Mouse (Mus musculus): ENCODE results near the gene Mcf2l. TPM values are rescaled to one million over a fixed set of nuclear protein-coding genes. Genes with fewer than 3 reads are reported as not detected.

Gene Mcf2l
- polyA plus RNA-seq, 1 experiment: 2.2 TPM

GRCm38 (mm10) chr8:12889046-12889598 lies 15.5 kb downstream of the Mcf2l start:
- Histone ChIP-seq H3K27ac (ENCODE audit: insufficient read depth, low read depth, low read length) (no peak overlapping the region), H3K4me1 (ENCODE audit: control insufficient read depth, insufficient read depth, low read length) (no peaks in the 10 kb centered on the region), H3K4me3 (ENCODE audit: insufficient read depth, low read length) (no peak overlapping the region)
- no peak for TF ChIP-seq POLR2A (IDR thresholded peaks at IDR 0.05; ENCODE audit: borderline replicate concordance, low read depth, low read length)
- no peak for TF ChIP-seq CTCF (IDR thresholded peaks at IDR 0.05; ENCODE audit: low read depth, low read length)

DNA sequence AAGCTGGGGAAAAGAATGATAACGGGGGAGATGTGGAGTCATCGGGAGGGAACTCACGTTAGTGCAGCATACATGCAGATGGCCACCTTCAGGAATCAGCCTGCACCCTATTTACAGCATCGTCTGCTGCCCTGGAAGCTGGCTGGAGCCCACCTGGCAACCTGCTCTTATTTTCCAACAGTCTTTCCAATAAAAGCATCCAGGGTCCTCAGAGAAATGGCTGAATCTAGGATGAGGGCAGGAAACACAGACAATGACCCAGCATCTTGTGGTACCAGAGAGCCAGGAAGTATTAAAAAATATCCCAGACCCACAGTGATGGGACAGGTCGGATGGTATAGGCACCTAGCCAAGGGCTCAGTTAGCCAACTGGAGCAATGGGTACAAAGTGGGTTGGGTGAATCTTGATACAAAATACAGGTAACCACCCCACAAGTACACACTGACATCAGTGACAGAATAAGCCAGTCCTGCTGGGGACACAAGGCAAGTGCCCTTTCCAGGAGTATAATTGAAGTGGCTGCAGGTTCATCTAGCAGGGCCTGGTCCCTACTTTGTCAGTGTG lies 19.4 kb downstream of the Mcf2l start:
- H3K27ac ChIP-seq (ENCODE audit: insufficient read depth, low read depth, low read length): no peak overlapping the region
- TF ChIP-seq CTCF (IDR thresholded peaks at IDR 0.05; ENCODE audit: low read depth, low read length): no peak
- TF ChIP-seq POLR2A (IDR thresholded peaks at IDR 0.05; ENCODE audit: borderline replicate concordance, low read depth, low read length): no peak
- H3K4me3 ChIP-seq (ENCODE audit: insufficient read depth, low read length): no peak overlapping the region
- H3K4me1 ChIP-seq (ENCODE audit: control insufficient read depth, insufficient read depth, low read length): no peaks in the 10 kb centered on the region

DNA sequence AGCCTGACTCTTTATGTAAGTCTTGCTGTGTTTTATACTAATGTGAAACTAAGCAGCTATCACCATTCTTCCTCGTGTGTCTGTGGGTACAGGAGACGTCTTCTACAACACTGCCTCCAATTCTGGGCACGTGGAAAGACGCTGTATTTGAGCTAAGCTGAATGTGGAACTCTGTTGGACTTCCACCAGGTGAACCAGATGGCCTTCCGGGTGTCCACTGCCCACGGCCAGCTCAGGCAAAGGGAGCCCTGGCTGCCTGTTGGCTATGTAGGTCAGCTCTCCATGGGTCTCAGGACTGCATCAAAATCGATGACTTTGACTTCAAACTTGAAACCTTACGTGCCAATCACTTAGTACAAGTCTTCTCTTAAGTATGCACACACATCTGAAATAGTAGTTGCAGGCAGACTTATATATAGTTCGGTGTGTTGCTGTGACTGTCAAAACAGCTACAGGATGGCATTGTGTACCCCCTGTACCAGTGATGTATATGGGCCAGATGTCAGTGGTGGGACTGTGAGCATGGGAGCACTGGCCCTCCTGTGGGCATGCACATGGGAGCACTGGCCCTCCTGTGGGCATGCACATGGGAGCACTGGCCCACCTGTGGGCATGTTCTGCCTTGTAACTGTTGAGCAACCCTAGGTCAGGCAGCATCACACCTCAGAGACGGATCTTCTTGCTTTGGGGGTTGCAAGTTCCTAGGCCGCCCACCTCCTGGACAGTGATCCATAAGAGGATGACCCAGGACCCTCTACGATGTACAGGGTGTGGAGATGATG lies 20.4 kb downstream of the Mcf2l start:
- H3K4me3 ChIP-seq (ENCODE audit: insufficient read depth, low read length): no peak overlapping the region
- H3K27ac ChIP-seq (ENCODE audit: insufficient read depth, low read depth, low read length): no peak overlapping the region
- TF ChIP-seq CTCF (IDR thresholded peaks at IDR 0.05; ENCODE audit: low read depth, low read length) (no peak), POLR2A (IDR thresholded peaks at IDR 0.05; ENCODE audit: borderline replicate concordance, low read depth, low read length) (no peak)
- no peaks in the 10 kb centered on the region for H3K4me1 ChIP-seq (ENCODE audit: control insufficient read depth, insufficient read depth, low read length)

GRCm38 (mm10) chr8:12894783-12895534 lies 21.4 kb downstream of the Mcf2l start:
- no peak overlapping the region for H3K27ac ChIP-seq (ENCODE audit: insufficient read depth, low read depth, low read length)
- H3K4me1 ChIP-seq (ENCODE audit: control insufficient read depth, insufficient read depth, low read length): no peaks in the 10 kb centered on the region
- TF ChIP-seq CTCF (IDR thresholded peaks at IDR 0.05; ENCODE audit: low read depth, low read length) (no peak), POLR2A (IDR thresholded peaks at IDR 0.05; ENCODE audit: borderline replicate concordance, low read depth, low read length) (no peak)
- H3K4me3 ChIP-seq (ENCODE audit: insufficient read depth, low read length): no peak overlapping the region

DNA sequence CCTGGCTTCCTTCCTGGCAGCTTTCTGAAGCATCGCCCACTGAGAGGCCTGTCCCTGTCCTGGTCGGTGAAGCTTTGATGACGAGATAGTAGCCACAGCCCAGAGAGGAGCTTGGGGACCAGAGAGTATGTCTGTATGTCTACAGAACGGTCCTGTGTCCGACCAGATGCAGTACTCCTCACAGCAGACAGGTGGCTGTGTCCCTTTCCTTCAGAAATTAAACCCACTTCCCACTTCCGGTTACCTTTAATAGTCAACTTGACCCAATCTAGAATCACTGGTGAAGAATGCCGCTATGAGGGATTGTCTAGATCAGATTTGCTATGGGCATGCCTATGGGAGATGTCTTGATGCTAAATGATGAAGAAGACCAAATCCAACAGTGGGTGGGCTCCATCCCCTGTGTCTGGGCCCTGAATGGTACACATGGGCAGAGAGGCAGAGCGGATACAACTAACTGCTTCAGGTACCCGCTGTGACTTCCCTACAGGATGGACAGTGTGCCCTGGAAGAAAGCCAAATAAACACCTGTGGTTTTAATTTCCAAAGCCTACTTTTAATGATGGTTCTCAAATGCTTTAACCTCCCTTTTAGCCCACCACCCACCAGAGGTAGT lies 22.0 kb downstream of the Mcf2l start:
- TF ChIP-seq POLR2A (IDR thresholded peaks at IDR 0.05; ENCODE audit: borderline replicate concordance, low read depth, low read length) (no peak), CTCF (IDR thresholded peaks at IDR 0.05; ENCODE audit: low read depth, low read length) (no peak)
- H3K4me3 ChIP-seq (ENCODE audit: insufficient read depth, low read length): no peak overlapping the region
- no peaks in the 10 kb centered on the region for H3K4me1 ChIP-seq (ENCODE audit: control insufficient read depth, insufficient read depth, low read length)
- H3K27ac ChIP-seq (ENCODE audit: insufficient read depth, low read depth, low read length): no peak overlapping the region

- H3K27ac ChIP-seq (ENCODE audit: insufficient read depth, low read depth, low read length): no peak overlapping the region
- no peak overlapping the region for H3K4me3 ChIP-seq (ENCODE audit: insufficient read depth, low read length)
- no peaks in the 10 kb centered on the region for H3K4me1 ChIP-seq (ENCODE audit: control insufficient read depth, insufficient read depth, low read length)
- TF ChIP-seq CTCF (IDR thresholded peaks at IDR 0.05; ENCODE audit: low read depth, low read length) (peak; percentile 81), POLR2A (IDR thresholded peaks at IDR 0.05; ENCODE audit: borderline replicate concordance, low read depth, low read length) (no peak)
Observed at GRCm38 (mm10) chr8:12896494-12897373, 23.1 kb downstream of the Mcf2l start.

GRCm38 (mm10) chr8:12897815-12898214 lies 24.2 kb downstream of the Mcf2l start:
- H3K4me3 ChIP-seq (ENCODE audit: insufficient read depth, low read length): no peak overlapping the region
- H3K4me1 ChIP-seq (ENCODE audit: control insufficient read depth, insufficient read depth, low read length): no peaks in the 10 kb centered on the region
- no peak for TF ChIP-seq CTCF (IDR thresholded peaks at IDR 0.05; ENCODE audit: low read depth, low read length)
- TF ChIP-seq POLR2A (IDR thresholded peaks at IDR 0.05; ENCODE audit: borderline replicate concordance, low read depth, low read length): no peak
- H3K27ac ChIP-seq (ENCODE audit: insufficient read depth, low read depth, low read length): no peak overlapping the region

DNA sequence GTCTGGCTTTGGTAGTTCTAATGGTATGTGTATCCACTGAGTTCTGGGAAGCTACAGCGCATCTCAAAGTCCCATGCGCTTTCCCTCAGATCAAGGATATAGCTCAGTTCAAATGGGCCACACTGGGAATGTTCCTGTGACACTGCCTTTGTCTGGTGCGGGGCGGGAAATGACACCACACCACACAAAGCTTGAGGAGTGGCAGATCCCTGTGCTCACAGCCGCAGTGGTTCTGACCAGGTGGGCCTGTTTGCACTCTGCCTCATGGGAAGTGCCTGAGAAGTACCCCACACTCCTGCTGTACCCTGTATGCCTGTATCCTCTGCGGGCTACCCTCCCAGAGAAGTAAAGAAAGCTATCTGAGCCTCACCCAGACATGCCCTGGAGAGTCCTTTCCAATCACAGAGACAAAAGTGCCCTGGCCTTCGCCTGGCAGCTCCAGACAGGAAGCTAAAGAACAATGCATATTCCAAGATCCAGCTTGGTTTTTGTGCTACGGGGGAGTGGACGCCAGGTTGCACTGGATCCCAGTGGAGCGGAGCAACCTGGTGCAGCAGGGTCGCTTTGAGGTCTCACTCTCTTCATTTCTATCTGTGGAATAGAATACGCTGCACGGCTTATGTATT lies 30.3 kb downstream of the Mcf2l start:
- Histone ChIP-seq H3K4me1 (ENCODE audit: control insufficient read depth, insufficient read depth, low read length) (no peaks in the 10 kb centered on the region), H3K4me3 (ENCODE audit: insufficient read depth, low read length) (no peak overlapping the region), H3K27ac (ENCODE audit: insufficient read depth, low read depth, low read length) (no peak overlapping the region)
- TF ChIP-seq POLR2A (IDR thresholded peaks at IDR 0.05; ENCODE audit: borderline replicate concordance, low read depth, low read length): no peak
- no peak for TF ChIP-seq CTCF (IDR thresholded peaks at IDR 0.05; ENCODE audit: low read depth, low read length)
